ENCODE assay signal across 8 mouse cellular contexts in the genomic region with DNA sequence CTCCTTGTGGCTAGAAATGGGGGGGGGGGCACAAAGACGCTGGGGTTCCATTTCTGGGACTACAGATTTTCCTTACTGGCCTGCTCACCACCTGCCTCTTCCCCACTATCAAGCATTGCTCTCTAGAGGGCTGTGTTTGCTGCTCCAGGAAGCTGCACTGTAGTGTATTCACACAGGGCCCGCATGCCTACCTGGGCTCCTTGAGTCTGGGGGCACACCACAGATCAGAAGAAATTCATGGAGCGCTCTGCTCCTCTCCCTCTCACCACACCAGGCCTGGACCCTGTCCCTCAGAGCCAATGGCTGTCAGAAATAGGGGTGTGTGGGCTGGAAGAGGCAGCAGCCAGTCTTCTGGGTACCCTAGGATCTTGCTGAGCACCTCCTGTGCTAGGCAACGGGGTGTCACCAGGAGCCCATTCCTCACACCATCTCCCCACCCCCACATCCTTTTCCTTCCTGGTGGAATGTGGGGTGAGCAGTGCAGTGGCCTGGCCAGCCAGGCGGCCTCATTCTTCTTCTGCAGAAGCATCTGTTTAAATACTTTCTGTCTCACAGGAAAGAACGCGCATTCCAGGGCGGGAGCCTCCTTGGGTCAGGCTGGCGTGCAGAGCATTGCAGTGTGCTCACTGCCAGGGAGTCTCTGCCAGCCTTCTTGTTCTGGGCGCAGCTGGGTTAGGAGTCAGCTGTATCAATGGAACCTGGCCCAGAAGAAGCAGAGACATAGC. TPM values are rescaled to one million over a fixed set of nuclear protein-coding genes. Genes with fewer than 3 reads are reported as not detected.
DNase-seq lines count a peak whose midpoint lies in the region; ATAC-seq and TF ChIP-seq lines count a peak whose summit lies in the region.

No protein-coding gene starts in this region.

- H3K4me3 ChIP-seq in layer of hippocampus, adult 2 months, result no peak overlapping the region
- no peak overlapping the region for H3K4me3 ChIP-seq in forebrain, embryonic 14.5 days (ENCODE audit: low read depth, low read length)
- no peak overlapping the region for H3K4me3 ChIP-seq in hindbrain, embryonic 11.5 days (ENCODE audit: low read depth, low read length)
- no peak overlapping the region for H3K4me3 ChIP-seq in limb, embryonic 14.5 days (replicated peaks; ENCODE audit: low read length)
- H3K4me3 ChIP-seq in neural tube, embryonic 13.5 days, result no peak overlapping the region

- DNase-seq in layer of hippocampus, adult 2 months (ENCODE audit: low spot score in 2 of 2), result no peak
- DNase-seq in layer of hippocampus, adult 11-12 months (ENCODE audit: low spot score), result no peak
- DNase-seq in forebrain, embryonic 14.5 days (ENCODE audit: low spot score), result no peak
- no peak for DNase-seq in hindbrain, embryonic 11.5 days (ENCODE audit: low spot score)
- peak; percentile 69 for DNase-seq in limb, embryonic 14.5 days (ENCODE audit: low spot score)
- no peak for DNase-seq in ovary, postnatal 14 days (ENCODE audit: low spot score)

- peaks cover 16% of the 10 kb centered on the region for H3K36me3 ChIP-seq in forebrain, embryonic 14.5 days (ENCODE audit: control insufficient read depth, insufficient read depth, low read length)
- no peaks in the 10 kb centered on the region for H3K36me3 ChIP-seq in hindbrain, embryonic 11.5 days (ENCODE audit: control insufficient read depth, insufficient read depth, low read length)
- H3K36me3 ChIP-seq in limb, embryonic 14.5 days (ENCODE audit: control insufficient read depth, insufficient read depth, low read length), result peaks cover 16% of the 10 kb centered on the region
- H3K36me3 ChIP-seq in neural tube, embryonic 13.5 days, result peaks cover 6% of the 10 kb centered on the region

- H3K4me1 ChIP-seq in forebrain, embryonic 14.5 days (ENCODE audit: control insufficient read depth, insufficient read depth, low read length), result peaks cover 11% of the 10 kb centered on the region
- peaks cover 23% of the 10 kb centered on the region for H3K4me1 ChIP-seq in hindbrain, embryonic 11.5 days (replicated peaks; ENCODE audit: control insufficient read depth, insufficient read depth, low read length)
- H3K4me1 ChIP-seq in limb, embryonic 14.5 days (ENCODE audit: control insufficient read depth, insufficient read depth, low read length), result peaks cover 28% of the 10 kb centered on the region
- H3K4me1 ChIP-seq in neural tube, embryonic 13.5 days (replicated peaks), result peaks cover 53% of the 10 kb centered on the region

- no peak overlapping the region for H3K4me2 ChIP-seq in forebrain, embryonic 14.5 days (ENCODE audit: low read length)
- no peak overlapping the region for H3K4me2 ChIP-seq in hindbrain, embryonic 11.5 days (replicated peaks; ENCODE audit: low read depth, low read length)
- H3K4me2 ChIP-seq in limb, embryonic 14.5 days (replicated peaks; ENCODE audit: low read depth, low read length, severe bottlenecking), result peak overlapping the region; percentile 17; the same call in 1 of the 2 replicates
- no peak overlapping the region for H3K4me2 ChIP-seq in neural tube, embryonic 13.5 days

- 0 out of 2 replicates have a peak overlapping the region, but pooled peaks have one; percentile 17 for H3K9ac ChIP-seq in forebrain, embryonic 14.5 days (ENCODE audit: low read length)
- no peak overlapping the region for H3K9ac ChIP-seq in hindbrain, embryonic 11.5 days (ENCODE audit: low read depth, low read length)
- H3K9ac ChIP-seq in limb, embryonic 14.5 days (ENCODE audit: low read depth, low read length, severe bottlenecking), result peak overlapping the region; percentile 16; the same call in 1 of the 2 replicates
- 0 out of 2 replicates have a peak overlapping the region, but pooled peaks have one; percentile 36 for H3K9ac ChIP-seq in neural tube, embryonic 13.5 days

- peak overlapping the region; percentile 11 for H3K27ac ChIP-seq in layer of hippocampus, adult 2 months
- no peak overlapping the region for H3K27ac ChIP-seq in forebrain, embryonic 14.5 days (ENCODE audit: low read depth, low read length)
- peak overlapping the region; percentile 2 for H3K27ac ChIP-seq in hindbrain, embryonic 11.5 days (ENCODE audit: low read depth, low read length)
- H3K27ac ChIP-seq in limb, embryonic 14.5 days (replicated peaks; ENCODE audit: low read depth, low read length), result peak overlapping the region; percentile 72
- peak overlapping the region; percentile 52 for H3K27ac ChIP-seq in neural tube, embryonic 13.5 days (replicated peaks)

- no peak for TF ChIP-seq CTCF in layer of hippocampus, adult 2 months (conservative IDR thresholded peaks at IDR 0.05)

- ATAC-seq in forebrain, embryonic 14.5 days, result peak; percentile 25; the same call in 1 of the 2 replicates
- ATAC-seq in hindbrain, embryonic 11.5 days (ENCODE audit: low FRiP score), result no peak
- peak; percentile 78 for ATAC-seq in limb, embryonic 14.5 days (ENCODE audit: low FRiP score, low read depth)
- peak; percentile 56 for ATAC-seq in neural tube, embryonic 13.5 days (ENCODE audit: low read depth)
- no peak for ATAC-seq in inflammation-experienced regulatory T-cells, adult 6 months

- no peak for TF ChIP-seq POLR2A in limb, embryonic 14.5 days (IDR thresholded peaks at IDR 0.05; ENCODE audit: borderline replicate concordance, extremely low read depth, insufficient read depth, insufficient read length)

- WGBS in forebrain, embryonic 14.5 days, result 43% methylated on average over 10 of the region's 10 CpGs
- 21% methylated on average over 10 of the region's 10 CpGs for WGBS in hindbrain, embryonic 11.5 days
- 16% methylated on average over 10 of the region's 10 CpGs for WGBS in limb, embryonic 14.5 days
- WGBS in neural tube, embryonic 13.5 days, result 26% methylated on average over 10 of the region's 10 CpGs

- H3K9me3 ChIP-seq in forebrain, embryonic 14.5 days (replicated peaks; ENCODE audit: control insufficient read depth, low read length), result no peaks in the 10 kb centered on the region
- H3K9me3 ChIP-seq in hindbrain, embryonic 11.5 days (ENCODE audit: control insufficient read depth, low read length), result no peaks in the 10 kb centered on the region
- no peaks in the 10 kb centered on the region for H3K9me3 ChIP-seq in limb, embryonic 14.5 days (ENCODE audit: control insufficient read depth, low read length)
- H3K9me3 ChIP-seq in neural tube, embryonic 13.5 days, result no peaks in the 10 kb centered on the region

- no peaks in the 10 kb centered on the region for H3K27me3 ChIP-seq in forebrain, embryonic 14.5 days (replicated peaks; ENCODE audit: control insufficient read depth, insufficient read depth, low read length)
- H3K27me3 ChIP-seq in hindbrain, embryonic 11.5 days (ENCODE audit: control insufficient read depth, insufficient read depth, low read length), result peaks cover 3% of the 10 kb centered on the region; the same call in 1 of the 2 replicates
- no peaks in the 10 kb centered on the region for H3K27me3 ChIP-seq in limb, embryonic 14.5 days (ENCODE audit: control insufficient read depth, insufficient read depth, low read length)
- H3K27me3 ChIP-seq in neural tube, embryonic 13.5 days, result peaks cover 12% of the 10 kb centered on the region

RNA-seq across cellular contexts. Expression of a gene that starts 31.4 kb away (rescaled TPM):
- 10 to 100 TPM; 64.9 to 65.6 TPM for total RNA-seq in layer of hippocampus, adult 2 months (2021)
- 75.5 and 80.8 TPM in 2 replicates for polyA plus RNA-seq in forebrain, embryonic 14.5 days (2014; fragmentation: Nextera tagmentation; extraction: Ambion mirVana)
- polyA plus RNA-seq in hindbrain, embryonic 11.5 days (2014; fragmentation: Nextera tagmentation; extraction: Ambion mirVana), result 83.2 and 84.5 TPM in 2 replicates
- polyA plus RNA-seq in limb, embryonic 14.5 days (2012; rRNA removed), result 46.9 and 63.5 TPM in 2 replicates
- polyA plus RNA-seq in limb, embryonic 14.5 days (2014; fragmentation: Nextera tagmentation; extraction: Ambion mirVana), result 60.2 and 64.7 TPM in 2 replicates
- 64.2 and 69.4 TPM in 2 replicates for polyA plus RNA-seq in neural tube, embryonic 13.5 days (2015; fragmentation: Nextera tagmentation; extraction: Ambion mirVana)
- 100 to 1,000 TPM in 2 of 3 experiments, 10 to 100 TPM in 1; 75.3 to 134 (median 101) TPM for polyA plus RNA-seq in inflammation-experienced regulatory T-cells, adult 6 months (2017; shearing (Covaris generic))

Comparison
In these comparisons a context has a peak if more than half of its experiments do, and no peak if none do; other contexts are left out.
1. ATAC-seq: peak in forebrain, embryonic 14.5 days (single experiment), limb, embryonic 14.5 days (single experiment) and neural tube, embryonic 13.5 days (single experiment); none in hindbrain, embryonic 11.5 days (single experiment) and inflammation-experienced regulatory T-cells, adult 6 months (single experiment).